Mouse (Mus musculus) kidney, adult 8-10 months (tissue): Measurements from ENCODE around the gene Cldn3.
"Not testable (repeated sequence)": the region's sequence is repeated elsewhere in the genome, so short reads cannot be mapped to it uniquely, and the experiment has no call there.

Experiments
- DNase-seq, 2 experiments: peaks; one replicate each; pipeline ENCODE4 v3.0.0; 2022

Cldn3 gene

GRCm38 (mm10) chr5:134985633-134986297 lies at the start of gene Cldn3:
Gene Cldn3 (plus strand): TSS chr5:134986214.
- peak; percentile 70 to 88 for DNase-seq

GRCm38 (mm10) chr5:134936626-134937185 lies 49.3 kb upstream of the Cldn3 start:
- DNase-seq = no peak

GRCm38 (mm10) chr5:134939069-134939468 lies 46.9 kb upstream of the Cldn3 start:
- no peak for DNase-seq

GRCm38 (mm10) chr5:134939554-134939953 lies 46.5 kb upstream of the Cldn3 start:
- DNase-seq = not testable (repeated sequence)

GRCm38 (mm10) chr5:134941472-134942209 lies 44.4 kb upstream of the Cldn3 start:
- peak in 1 of 2 experiments; percentile 48 for DNase-seq

GRCm38 (mm10) chr5:134942740-134943139 lies 43.3 kb upstream of the Cldn3 start:
- peak in 1 of 2 experiments; percentile 48 for DNase-seq

GRCm38 (mm10) chr5:134944179-134944578 lies 41.8 kb upstream of the Cldn3 start:
- DNase-seq = no peak

- no peak for DNase-seq
These were observed 40.6 kb upstream of the Cldn3 start for GRCm38 (mm10) chr5:134945266-134945959.

- no peak for DNase-seq
These were observed 39.8 kb upstream of the Cldn3 start for GRCm38 (mm10) chr5:134946063-134946856.

- peak; percentile 28 to 38 for DNase-seq
These were observed 39.2 kb upstream of the Cldn3 start, which contains the start of gene Cldn4 for GRCm38 (mm10) chr5:134946857-134947255. Gene Cldn4 (minus strand): TSS chr5:134946934.

- no peak for DNase-seq
These were observed 38.5 kb upstream of the Cldn3 start for GRCm38 (mm10) chr5:134947420-134948084.

GRCm38 (mm10) chr5:134948085-134948439 lies 38.0 kb upstream of the Cldn3 start:
- no peak for DNase-seq

GRCm38 (mm10) chr5:134951053-134951884 lies 34.7 kb upstream of the Cldn3 start:
- no peak for DNase-seq

- no peak for DNase-seq
These were observed 30.5 kb upstream of the Cldn3 start for GRCm38 (mm10) chr5:134955491-134955890.

GRCm38 (mm10) chr5:134959114-134959513 lies 26.9 kb upstream of the Cldn3 start:
- no peak for DNase-seq

GRCm38 (mm10) chr5:134960430-134960829 lies 25.6 kb upstream of the Cldn3 start:
- DNase-seq = no peak

- no peak for DNase-seq
These were observed 24.5 kb upstream of the Cldn3 start for GRCm38 (mm10) chr5:134961519-134961918.

GRCm38 (mm10) chr5:134963546-134963945 lies 22.5 kb upstream of the Cldn3 start:
- no peak for DNase-seq

GRCm38 (mm10) chr5:134964655-134965054 lies 21.4 kb upstream of the Cldn3 start:
- not testable (repeated sequence) for DNase-seq

- DNase-seq = peak; percentile 56 to 83
These were observed 20.6 kb upstream of the Cldn3 start for GRCm38 (mm10) chr5:134965473-134965851.
